Mouse (Mus musculus) ES-E14 (cell line): Measurements from ENCODE around the gene Ripply3.

Experiments used
- CHD2 ChIP-seq: IDR thresholded peaks from 2 replicates; pipeline ENCODE4 v1.6.1; 2014; ENCODE audit warnings: mild to moderate bottlenecking, low read depth, low read length, inconsistent platforms
- ZC3H11A ChIP-seq: IDR thresholded peaks from 2 replicates; pipeline ENCODE4 v1.6.1; 2012; ENCODE audit warnings: low read depth, mild to moderate bottlenecking, inconsistent platforms, low read length, borderline replicate concordance

DNA sequence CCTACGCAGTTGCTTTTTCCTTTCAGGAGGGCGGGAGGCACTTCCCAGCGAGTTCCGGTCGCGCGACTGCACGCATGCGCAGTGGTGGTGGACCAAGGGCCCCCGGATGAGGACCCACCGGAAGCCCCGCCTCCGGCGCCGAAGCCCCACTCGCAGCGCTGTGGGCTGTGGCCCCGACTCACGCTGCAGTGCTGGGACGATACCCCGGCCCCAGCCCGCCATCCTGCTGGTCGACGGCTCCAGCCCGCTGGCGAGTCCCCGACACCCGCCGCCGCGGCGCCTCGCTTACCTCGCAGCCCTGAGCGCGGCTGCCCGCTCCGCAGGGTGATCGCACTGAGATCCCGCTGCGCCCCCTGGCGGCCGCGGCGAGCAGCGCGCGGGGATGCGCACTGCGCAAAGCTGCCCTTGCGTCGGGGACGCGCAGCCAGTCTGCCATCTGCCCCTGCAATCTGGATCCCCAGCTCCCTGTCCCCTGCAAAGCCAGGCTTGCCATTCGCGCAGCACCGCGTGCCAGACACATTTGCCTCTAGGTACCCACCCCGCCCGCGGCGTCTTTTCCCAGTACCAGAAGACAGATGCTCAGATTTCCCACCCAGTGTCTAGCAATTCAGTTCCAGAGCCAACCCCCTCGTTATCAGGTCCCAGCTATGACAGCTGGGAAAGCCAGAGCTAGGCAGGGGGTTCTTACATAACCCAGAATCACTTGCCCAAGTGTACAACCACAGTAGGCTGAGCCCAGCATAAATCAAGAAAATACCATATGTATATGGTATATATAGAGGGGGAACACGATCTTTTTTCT, 14.8 kb upstream of the Ripply3 start, which contains the start of gene Hlcs:
- TF ChIP-seq CHD2 (no peak), ZC3H11A (no peak)
